Mouse (Mus musculus): ENCODE data around the gene Lhfpl2.

Lhfpl2 gene

DNA sequence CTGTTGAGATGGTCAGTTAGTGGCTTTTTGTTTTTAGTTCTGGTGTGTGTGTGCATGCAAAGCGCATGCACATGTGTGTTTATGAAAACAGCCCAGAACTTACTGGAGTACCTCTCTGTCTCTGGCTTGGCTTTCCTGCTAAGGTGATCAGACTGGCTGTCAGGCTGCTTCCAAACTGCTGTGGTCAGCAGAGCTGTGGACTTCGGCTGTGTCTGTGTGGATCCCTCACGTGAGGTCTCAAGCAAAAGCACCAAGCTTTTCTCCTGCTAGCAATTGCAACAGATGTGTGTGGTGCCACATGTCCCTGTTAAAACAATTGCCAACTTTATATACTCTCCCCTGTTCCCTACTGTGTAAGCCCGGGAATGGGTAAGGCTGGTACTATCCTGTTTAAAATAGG, 82.8 kb downstream of the Lhfpl2 start:
- DNase-seq (ENCODE audit: low spot score in 2 of 2), result no peak

DNA sequence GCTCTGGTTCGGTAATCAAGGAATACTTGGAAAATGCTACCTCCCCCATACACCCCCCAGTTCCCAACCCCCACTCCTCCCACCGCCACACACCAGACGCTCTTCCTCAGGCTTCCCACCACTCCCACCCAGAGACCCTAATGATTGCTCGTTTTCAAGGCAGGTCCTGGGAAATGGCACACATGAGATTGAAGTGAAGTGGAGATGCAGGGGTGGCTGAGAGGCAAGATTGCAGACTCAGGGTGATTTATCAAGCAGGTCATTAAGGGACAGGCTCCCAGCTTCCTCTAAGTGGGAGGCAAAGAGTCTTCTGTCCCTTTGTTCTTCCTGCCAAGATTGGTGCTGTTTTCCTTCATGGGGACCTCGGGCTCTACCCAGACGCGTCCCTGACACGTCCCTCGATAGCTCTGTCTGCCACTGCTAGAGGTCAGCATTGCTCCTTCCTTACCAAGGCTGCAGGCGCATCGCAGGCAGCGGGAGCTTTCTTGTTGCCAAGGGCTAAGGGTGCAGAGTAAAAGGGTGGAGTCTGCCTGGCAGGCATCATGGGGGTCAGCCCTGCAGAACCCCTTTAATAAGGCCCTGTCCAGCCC, 85.6 kb downstream of the Lhfpl2 start:
- peak in 1 of 2 experiments; percentile 35 for DNase-seq (ENCODE audit: low spot score in 2 of 2)

DNA sequence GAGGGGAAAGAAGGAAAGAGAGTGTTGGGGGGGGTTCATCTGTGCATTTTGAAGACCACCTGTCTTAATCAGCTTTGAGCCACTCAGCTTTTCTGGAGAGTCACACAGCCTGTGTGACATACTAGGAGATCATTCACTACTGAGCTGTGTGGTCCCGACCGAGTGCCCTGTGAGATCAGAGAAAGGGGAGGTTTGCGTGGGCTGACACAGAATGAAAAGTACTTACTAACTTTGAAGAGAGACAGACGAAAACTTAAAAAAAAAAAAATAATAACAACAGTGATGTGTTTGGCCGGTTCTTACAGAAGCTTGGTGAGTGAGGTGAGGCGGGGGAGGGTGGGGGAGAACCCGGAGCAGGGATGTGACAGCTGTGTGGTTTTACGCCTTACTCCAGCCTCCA, 86.9 kb downstream of the Lhfpl2 start:
- no peak for DNase-seq (ENCODE audit: low spot score in 2 of 2)

DNA sequence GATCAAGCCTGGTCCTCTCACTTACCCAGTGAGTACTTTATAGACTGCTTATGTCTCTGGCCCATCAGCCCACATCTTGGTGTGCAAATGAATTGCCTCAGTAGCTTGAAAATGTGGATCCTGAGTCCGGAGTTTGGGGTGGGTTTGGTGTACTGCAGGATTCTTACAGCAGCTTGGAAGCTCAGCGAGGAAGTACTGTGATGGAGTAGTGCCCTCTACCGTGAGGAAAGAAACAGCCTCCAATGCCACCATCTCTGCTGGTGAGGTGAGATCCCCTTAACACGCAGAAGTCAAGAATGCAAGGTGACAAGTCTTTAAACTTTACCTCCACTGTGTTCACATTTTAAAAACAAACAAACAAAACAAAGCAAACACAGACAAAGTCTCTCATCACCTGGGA, 89.7 kb downstream of the Lhfpl2 start:
- DNase-seq (ENCODE audit: low spot score in 2 of 2), result peak in 1 of 2 experiments; percentile 32

DNA sequence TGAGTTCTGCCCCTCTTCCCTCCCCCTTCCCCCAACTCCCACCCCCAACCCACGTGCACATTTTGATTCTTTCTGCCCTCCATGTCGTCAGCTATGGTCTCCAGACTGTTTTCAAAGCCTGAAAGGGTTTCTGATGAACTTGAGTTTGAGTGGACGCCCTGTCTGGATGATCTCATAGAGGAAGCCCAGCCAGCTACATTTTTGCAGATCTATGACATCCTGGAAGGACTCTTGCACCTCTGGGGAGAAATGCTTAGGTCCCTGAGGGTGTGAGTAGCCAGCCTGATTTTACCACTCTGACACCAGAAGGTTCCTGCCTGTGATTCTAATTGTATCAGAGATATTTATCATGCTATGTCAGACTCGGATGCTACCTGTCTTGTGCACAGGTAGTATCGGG, 91.4 kb downstream of the Lhfpl2 start:
- DNase-seq (ENCODE audit: low spot score in 2 of 2), result no peak

DNA sequence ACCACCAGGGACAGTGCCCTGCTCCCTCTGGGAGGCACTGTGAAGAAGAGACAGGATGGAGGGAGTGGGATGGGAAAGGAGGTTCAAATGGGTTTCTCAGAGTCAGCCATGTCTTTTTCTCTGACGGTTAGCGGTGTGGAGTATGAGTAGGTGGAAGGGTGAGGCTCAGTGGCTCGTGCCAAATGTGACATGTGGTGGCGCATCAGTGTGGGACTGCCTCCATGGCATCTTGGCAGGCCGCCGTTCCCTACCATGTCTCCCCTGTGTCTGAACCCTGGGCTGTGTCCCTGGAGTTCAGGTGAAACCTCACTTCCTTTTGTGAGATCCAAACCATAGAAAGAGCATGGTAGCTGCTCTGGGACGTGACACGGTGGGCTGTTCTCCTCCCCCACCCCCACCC, 92.2 kb downstream of the Lhfpl2 start:
- no peak for DNase-seq (ENCODE audit: low spot score in 2 of 2)

DNA sequence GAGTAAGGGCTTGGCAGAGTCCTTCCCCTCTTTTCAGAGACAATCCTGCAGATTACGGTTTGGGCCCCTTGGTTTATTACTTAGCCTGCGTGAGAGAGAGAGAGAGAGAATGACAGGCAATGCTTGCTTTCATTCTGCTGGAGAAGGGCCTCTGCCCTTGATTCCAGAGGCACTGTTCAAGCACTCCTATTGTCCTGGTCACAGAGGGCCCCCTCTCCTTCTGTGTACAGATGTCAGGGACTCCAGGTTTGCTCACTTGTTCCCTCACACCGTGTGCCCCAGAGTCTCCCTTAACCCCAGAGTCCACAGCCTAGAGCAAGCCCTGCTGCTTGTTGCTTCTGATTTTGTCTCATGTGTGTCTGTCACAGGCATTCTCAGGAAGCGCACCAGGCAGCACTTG, 93.7 kb downstream of the Lhfpl2 start:
- DNase-seq (ENCODE audit: low spot score in 2 of 2), result no peak

DNA sequence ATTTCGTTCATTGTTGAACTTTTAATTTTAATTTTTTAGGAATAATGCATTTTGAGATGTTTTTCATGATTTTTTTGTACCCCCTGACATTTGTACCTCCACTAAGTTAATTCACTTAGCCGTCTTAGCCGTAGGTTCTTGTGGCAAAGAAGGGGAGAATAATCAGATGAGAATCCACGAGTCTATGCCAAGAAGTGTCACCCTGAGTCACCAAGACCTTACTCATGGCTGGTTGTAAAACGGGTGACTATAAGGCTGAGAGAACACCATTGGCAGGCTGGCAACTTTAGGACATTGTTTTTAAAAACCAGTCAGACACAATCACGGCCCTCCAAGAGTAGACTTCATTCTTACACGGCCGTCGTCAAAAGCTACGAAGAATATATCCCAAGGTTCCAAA, 95.2 kb downstream of the Lhfpl2 start:
- DNase-seq (ENCODE audit: low spot score in 2 of 2), result no peak

DNA sequence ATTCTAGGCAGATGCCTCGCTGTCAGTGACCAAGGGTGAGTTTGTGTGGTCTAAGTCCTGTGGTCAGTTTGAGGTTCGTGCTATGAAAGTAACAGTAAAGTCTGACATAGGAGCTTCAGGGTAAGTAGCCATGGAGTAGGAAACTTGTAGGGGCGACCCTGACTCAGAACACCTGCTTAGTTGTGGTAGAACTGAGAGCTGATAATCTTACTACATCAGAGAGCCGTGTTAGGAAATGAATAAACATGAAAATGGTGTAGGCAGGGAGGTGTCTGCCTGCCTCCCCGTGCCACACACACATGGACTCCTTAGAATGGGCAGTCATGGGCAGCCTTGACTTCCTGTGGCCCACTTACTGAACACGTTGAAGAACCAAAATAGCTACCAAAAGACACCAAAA, 96.1 kb downstream of the Lhfpl2 start:
- DNase-seq (ENCODE audit: low spot score in 2 of 2), result no peak

DNA sequence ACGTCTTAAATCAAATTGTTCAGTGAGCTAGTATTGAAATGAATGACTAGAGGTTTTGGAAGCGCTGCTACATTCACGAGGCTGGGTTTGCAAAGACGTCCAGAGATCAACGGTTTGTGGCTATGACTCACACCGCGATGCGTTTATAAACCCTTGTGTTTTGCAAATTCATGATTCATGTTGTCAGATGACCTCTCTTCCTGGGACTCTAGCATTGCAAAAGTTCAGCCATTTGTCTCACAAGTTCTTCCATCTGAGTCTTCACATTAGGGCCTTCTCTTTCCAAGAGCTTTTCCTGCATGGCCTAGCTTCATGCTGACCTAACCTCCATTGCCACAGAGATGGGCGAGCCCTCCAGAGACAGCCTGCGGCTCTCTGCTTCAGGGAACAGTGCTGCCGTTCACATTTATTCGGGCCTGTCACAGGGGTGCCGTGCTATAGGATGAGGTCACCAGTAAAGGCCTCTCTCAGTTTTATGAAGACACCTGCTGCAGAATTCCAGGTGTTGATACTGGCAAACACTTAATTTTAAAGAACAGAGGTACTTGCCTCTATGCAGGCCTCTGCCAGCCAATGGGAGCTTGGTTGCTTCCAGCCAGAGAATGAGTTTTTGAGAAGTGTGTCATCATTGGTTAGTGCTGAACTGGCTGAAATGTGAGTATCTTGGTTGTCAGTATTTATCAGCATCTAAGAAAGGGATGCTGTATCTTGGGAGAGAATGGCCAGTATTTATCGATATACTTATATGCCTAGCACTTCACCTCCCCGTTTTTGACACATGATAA, 97.1 kb downstream of the Lhfpl2 start:
- DNase-seq (ENCODE audit: low spot score in 2 of 2), result no peak

DNA sequence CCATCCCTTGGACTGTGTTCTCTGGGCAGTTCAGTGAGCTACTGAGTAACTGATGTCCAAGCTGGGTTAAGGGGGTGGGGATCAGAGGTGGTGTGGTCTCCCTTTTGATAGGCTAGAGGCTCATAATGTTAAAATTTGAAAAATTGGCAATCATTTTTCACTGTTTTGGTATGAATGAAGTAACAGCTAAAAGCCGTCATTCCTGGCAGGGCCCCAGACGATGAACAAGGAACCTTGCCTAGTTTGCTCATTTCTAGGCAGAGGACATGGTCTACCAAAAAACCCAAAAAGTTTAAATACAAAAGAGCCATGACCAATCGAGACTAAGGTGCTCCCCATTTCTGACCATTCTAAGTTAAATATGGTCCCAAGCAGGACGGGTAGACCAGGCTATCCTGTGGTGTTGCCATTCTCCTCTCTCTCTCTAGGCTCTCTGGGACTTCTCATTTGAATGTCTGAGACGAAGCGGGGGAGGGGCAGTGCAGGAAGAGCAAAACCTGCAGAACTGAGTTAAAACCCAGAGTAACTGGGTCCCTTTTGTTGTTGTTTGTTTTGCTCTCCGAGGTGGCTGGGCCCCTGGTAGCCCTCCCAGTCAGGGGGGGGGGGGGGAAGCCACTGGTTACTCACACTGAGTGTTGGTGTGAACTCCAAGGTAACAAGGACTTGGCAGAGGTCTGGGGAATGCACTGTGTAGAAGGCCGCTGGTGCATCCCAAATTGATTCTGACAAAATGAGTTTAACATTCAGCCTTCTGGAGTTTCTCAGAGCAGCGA, 98.2 kb downstream of the Lhfpl2 start:
- DNase-seq (ENCODE audit: low spot score in 2 of 2), result no peak

DNA sequence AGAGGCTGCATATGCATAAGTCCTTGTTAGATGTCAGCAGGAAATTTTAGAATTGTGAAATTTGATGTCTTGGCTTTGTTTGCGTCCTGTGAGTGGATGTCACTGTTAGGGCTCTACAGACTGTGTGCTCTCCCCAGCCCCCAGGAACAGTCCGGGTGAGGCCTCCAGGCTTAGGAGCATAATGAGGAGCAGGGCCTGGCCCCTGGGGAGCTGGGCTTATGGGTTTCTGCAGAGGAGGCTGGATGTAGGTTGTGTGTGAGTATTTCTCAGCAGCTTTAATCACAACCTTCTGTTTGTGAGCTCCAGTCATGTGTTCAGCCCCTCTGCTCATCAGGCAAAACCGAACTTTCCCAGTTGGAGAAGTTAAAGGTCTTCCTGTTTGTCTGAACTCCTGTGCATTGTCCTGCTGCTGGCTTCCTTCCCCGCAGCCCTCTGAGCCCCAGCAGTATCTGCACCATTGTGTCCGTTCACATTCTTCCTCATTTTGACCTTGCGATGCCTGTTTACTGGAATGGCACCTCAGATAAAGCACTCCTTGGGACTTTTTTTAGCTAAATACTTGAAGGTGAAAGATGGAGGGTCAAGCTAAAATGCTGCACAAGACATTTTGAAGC, 101.4 kb downstream of the Lhfpl2 start:
- no peak for DNase-seq (ENCODE audit: low spot score in 2 of 2)

DNA sequence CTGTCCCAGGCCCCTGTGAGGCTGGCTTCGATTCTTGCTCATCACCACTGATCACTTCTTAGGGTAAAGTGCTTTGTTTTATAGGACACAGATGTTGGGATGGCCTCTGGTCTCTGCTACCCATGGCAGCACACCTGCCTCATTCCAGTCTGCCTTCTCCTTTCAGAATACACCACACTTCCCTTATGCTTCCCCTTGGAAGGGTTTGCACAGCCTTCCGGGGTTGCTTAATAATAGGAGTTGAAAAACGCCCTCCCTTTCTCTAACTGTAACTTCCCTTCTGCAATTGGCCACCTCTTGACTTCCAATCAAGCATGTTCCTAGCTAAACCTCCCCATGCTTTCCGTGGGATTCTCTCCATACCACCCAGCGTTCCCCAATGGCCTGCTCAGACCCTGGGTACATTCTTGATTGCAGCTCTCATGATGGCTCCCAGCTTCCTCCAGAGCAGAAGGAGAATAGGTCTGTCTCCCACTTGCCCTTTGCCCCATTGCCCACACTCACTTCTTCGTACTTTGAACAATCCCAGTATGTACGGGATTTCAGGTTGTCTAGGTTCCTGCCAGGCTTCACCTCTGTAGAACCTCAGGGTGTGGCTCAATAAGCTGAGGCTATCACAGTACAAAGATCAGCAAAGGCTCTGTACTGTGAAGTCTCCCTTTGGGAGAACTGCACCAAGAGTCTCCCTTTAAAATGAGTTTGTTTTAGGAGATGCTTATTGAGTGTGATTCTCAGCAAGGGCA, 102.1 kb downstream of the Lhfpl2 start:
- no peak for DNase-seq (ENCODE audit: low spot score in 2 of 2)

DNA sequence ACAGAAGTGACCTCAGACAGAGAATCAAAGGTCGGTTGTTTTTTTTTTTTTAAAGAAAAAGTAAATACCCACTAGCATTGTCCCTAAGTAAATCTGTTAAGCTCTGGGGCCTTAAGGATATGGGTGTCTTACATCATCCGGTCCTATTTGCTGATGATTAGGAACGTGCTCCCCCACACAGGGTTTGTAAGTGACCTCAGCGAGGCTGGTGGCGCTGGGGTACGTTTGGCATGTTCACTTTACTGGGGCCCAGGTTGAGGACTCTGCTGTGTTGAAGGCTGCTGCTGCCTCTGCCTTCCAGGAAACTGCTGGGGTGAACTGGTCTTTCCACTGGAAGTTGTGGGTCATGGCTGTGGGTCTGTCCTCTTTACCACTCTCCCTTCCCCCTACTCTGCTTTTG, 106.9 kb downstream of the Lhfpl2 start:
- DNase-seq (ENCODE audit: low spot score in 2 of 2), result no peak

DNA sequence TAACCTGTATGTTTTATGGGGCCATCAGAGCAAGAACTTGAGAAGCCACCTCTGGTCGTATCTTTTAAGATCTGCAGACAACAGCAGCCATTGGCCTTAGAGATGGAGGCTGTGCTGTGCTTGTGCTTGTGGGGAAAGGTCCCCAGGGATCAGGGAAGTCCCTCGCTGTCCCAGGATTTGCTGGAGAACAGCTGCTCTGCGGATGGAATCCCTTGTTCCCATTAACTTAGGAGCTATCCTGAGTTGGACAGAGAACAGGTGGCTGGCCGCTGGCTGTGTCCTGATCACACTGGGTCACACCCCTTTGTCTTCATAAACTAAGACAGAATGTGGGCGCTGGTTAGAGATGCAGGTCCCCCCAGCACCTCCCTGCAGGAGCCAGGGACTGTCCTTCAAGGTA, 110.7 kb downstream of the Lhfpl2 start:
- DNase-seq (ENCODE audit: low spot score in 2 of 2), result no peak

DNA sequence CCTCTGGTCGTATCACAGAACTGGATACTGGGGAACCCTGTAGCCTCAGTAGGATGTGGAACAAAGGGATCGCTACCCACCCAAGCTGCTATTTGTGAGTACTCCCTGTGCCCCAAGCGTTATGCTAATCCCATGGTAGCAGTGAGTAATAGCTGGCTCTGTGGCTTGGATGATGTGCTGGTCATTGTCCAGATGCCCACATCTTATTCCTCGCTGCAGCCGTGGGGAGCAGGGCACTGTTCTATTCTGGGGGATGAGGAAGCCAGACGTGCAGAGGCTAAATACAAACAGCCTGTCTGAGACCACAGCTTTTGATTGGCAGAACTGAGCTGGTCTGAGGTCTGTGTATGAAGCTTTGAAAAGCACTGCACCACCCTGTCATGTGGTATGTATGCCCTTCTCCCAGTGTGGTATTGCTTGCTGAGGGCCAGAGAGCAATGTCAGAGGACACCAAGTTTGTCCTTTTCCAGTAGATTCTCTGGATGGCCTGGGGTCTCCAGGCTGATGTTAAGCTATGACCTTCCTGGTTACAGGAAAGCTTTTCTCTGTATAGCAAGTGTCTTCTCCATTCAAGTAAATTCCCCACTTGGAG, 111.8 kb downstream of the Lhfpl2 start:
- no peak for DNase-seq (ENCODE audit: low spot score in 2 of 2)

DNA sequence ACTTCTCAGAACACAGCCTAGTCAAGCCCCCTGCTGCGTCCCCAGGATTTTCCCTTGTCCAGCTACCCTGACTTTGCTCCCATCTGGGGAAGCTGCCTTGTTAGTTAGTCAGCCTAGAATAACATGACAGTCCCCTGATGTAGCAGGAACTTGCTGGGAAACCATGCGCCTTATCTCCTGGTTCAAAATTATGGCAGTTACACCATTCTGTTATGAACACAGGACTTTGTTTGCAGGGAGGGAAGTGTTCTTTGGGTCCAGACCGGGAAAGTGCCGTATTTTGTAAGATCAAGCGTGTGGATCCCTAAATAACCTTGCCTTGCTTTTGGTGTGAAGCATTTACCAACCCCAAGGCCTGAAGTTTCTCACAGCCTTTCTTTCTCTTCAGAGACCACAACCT, 114.0 kb downstream of the Lhfpl2 start:
- DNase-seq (ENCODE audit: low spot score in 2 of 2), result no peak

DNA sequence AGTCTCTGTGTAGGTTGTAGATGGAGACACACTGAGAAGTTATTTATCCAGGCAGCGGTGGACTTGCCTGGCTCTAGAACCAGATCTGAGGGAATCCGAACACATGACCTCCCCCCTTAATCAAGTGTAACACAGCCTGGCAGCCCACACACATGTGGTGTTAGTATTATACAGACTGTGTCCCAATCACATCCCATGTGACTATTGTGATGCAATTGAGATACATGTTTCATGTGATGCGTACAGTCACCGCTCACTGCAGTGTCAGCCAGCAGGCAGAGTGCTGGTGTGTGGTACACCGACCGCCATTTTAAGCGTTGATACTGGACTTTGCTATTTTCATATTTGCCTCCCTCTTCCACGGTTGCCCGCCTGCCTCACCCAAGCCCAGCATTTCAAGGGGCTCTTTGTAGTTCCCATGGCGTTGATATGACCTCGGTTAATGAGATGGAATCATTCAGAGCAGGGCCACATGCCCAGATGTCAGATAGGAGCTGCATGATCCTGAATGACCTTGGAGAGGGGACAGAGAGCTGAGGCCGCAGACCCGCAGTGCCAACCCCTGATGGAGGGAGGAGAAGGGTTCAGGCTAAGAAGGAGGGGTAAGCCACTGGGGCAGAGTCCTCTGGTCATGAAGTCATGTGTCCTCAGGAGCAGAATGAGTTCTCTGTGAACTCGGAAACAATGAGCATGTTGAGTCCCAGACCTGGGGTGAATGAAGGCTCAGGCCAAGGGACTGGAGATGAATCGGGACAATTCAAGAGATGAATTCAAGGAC, 115.1 kb downstream of the Lhfpl2 start:
- no peak for DNase-seq (ENCODE audit: low spot score in 2 of 2)

DNA sequence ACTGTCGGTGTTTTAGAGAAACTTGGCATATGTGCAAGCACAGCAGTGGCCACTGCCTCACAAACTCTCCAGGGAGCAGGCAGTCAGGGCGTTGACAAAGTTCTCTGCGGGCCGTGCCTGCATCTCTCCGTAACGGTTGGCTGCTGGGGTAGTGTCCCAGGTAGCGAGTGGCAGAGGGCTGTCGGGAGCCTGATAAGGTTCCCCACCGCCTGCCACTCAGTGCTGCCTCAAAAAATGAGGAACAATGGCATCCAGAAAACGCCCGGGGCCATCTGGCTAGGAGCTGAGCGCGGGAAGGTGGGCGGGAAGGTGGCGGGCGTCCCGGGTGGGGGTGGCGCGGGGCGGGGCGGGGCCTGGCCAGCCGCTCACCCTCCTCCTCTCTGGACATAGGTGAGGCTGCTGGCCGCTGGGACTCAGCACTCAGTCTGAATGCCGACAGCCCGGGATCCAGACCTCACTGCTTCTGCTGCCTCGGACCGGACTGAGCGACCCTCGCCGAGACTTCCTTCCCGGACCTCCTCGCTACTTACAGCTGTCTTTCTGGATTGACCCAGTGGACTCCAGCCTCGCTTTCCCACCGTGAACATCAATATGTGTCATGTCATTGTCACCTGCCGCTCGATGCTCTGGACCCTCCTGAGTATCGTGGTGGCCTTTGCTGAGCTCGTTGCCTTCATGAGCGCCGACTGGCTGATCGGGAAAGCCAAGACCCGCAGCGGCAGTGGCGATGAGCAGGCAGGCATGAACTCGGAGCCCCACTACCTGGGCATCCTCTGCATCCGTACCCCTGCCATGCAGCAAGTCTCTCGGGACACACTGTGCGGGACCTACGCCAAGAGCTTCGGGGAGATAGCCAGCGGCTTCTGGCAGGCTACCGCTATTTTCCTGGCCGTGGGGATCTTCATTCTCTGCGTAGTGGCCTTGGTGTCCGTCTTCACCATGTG, 116.3 kb downstream of the Lhfpl2 start:
- peak; percentile 39 to 43 for DNase-seq (ENCODE audit: low spot score in 2 of 2)

Measured in heart, adult 9 months (tissue).